Mouse (Mus musculus) adipocyte (in vitro differentiated cells): ENCODE measurements around the gene Apol8.
A peak's percentile ranks its signal among the peaks of the same experiment; 100 is the strongest.
"Not testable (repeated sequence)": the region's sequence is repeated elsewhere in the genome, so short reads cannot be mapped to it uniquely, and the experiment has no call there.

Source experiments
- DNase-seq: peaks from one replicate; pipeline ENCODE4 v3.0.0-alpha.2; 2016; ENCODE audit warnings: low spot score

Apol8 gene

DNA sequence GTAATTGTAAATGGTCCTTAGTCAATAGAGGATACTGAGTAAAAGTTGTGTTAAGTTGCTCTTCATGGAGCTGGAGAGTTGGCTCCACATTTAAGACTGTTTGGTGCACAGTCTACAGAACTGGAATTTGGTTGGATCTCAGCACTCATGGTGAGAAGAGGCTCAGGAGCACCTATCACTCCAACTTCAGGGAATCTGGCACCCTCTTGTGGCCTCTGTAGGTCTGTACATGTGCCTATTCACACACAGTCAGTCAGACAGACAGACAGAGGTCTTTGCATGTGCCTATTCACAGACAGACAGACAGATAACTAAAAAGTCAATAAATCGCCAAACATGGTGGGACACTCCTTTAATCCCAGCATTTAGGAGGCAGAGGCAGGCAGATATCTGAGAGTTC is 6.3 kb downstream of the Apol8 start:
- peak; percentile 66 for DNase-seq

DNA sequence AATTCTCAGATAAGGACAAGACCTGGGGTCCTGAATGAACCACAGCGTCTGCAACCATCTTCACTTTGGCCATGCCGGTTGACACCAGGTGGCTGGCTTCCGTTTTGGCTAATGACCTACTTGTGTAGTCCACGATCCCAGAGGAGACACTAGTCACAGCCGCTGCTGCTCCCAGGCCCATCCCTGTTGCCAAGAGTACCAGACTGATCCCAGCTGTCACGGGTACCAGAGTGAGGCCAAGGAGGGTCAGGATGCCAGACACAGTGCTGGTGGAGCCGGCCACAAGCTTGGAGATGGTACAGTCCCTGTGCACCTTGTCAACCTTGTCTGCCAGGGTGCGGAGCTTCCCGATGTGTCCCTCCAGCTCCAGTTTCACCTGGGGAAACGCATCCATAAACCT is 7.1 kb downstream of the Apol8 start:
- no peak for DNase-seq

DNA sequence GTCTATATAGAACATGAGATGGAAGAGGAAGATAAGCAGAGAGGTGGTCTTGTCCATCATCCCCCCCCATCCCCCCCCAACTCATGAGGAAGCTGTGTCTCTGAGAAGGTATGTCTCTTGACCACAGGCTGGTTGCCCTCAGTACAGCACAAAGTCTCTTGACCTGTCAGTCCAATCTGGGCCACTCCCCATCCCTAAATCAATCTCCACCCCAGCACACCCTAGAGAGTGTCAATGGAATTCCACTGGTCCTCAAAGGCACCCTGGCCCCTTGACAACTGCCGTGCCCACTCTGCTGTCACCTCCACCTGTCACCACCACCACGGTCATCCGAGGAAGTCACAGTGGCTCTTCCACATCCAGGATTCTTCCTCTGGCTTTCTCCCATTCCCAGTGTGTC is 8.4 kb downstream of the Apol8 start:
- no peak for DNase-seq

DNA sequence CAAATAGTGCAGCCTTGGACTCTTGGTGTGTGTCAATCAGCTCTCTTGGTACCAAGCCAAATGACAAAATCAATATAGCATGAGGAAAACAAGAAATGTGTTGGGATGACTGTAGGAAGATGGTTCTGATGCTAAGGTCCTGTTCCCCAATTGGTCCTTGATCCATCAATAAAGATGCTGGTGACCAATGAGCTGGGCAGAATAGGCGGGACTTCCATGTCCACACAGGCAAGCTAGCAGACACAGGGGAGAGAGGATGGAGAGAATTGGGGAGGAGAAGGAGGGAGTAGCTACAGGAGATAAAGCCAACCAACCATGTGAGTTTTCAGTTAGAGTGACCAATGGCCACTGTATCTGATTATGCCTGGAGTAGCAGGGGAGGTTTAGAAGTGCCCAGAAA is 10.5 kb downstream of the Apol8 start:
- DNase-seq, result no peak

DNA sequence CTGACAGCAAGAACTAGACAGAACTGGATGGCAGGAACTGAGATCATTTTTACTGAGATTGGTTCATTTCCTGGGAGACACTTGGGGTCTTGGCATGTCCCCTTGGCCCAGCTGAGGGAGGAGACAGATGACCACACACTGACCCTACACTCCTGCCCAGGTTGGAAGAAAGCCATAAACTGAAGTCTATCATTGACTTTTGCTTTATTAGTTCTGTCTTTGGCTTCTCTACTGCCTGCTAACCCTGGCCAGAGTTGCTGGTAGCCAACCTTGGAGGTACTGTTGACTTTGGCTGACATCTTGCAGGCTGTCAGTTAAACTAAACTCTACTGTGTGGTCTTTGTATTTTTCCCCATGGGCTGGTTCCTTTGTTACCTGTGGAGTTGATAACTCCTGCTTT is 11.7 kb downstream of the Apol8 start:
- DNase-seq, result peak; percentile 49

DNA sequence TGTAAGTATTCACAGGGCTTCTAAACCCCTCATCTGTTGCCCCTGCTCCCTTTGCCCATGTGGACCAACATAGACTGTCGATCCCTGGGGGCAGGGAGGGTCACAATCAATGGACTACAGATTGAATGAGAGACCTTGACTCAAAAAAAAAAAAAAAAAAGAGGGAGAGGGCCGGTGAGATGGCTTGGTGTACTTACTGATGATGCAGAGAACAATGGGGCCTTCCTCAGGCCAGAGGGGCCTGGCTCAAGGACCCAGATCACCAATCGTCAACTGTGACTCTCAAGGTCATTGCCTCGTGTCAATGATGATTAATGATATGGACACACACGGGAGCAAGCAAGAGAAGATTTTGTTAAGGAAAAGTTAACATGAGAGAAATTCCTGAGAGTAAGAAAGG is 12.2 kb downstream of the Apol8 start:
- no peak for DNase-seq

DNA sequence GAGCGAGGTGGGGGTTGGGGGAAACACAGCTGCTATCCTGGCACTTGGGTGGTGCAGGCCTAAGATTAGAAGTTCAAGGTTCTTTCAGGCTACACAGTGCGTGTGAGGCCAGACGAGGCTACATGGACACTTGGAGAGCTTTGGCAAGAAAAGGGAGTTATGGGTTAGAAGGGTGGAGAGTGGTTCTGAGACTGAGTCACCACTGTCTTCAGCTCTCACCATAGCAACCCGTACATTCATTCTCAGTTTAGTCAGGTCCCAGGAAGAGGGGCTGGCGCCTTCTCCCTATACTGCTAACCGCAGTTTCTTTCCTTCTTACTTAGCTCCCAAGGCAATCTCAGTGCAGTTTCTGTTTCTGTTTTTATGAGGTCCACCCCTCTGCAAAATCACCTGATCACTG is 15.2 kb downstream of the Apol8 start:
- not testable (repeated sequence) for DNase-seq

DNA sequence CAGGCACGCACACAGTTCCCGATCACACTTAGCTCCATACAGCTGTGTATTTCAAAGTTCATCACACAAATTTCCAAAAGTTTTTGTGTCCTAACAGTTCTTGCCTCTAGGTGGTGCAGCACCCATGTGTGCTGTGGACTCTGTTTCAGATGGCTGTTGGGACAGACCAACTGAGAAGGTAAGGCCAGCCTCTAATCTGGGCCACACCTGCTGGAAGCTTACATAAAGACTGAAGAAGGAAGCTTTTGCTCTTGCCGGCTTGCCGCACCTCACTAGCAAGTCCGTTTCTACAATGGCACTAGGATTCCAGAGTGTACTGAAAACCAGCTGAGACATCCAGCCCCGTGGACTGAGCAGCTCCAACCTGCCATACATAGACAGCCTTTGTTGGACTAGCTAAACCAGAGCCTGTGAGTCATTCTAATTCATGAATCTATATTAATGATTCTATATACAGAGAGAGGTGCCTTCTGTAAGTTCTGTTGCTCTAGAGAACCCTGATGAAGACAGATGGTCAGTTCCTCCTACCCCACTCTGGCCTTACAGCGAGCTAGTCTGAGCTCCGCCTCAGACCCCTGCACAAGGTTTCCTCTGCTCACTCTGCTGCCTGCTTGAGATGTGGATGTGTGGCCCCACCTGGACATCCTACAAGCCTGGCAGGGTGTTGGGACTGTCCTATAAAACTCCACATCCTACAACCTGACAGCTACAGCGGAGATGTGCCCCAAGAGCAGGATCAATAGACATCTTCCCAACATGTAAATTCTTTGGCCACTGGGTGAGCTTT is 16.1 kb downstream of the Apol8 start:
- peak; percentile 18 for DNase-seq

DNA sequence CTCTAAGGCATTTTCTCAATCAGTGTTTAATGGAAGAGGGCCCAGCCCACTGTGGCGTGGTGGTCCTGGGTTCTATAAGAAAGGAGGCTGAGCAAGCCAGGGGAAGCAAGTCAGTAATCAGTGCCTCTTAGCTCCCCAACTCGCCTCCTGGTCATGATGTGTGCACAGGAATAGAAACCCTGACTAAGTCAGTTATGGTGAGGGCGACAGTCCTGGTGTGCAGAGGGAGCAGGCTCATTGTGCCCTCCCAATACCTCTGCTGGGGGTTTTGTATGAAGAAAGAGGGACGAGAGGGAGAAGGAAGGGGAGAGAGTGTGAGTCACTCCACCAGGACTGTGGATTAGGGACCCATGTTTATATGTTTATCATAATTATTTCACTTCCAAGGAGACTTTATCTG is 22.9 kb downstream of the Apol8 start:
- not testable (repeated sequence) for DNase-seq

DNA sequence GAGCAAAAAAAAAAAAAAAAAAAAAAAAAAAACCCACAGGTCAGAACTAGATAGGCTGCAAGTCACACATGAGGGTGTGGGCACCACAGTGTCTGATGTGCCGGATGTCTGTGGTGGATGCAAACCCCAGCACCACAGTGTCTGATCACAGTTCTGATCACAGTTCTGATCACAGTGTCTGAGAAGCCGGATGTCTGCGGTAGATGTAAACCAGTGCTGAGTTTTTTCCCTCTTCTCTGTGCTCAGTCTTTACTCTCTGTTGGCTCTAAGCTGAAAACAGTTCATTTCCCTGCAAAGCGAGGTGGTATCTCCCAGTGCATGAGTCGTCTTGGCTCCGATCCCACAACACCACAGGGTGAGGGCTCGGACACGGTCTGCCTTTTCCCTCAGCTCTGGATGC is 23.4 kb downstream of the Apol8 start:
- not testable (repeated sequence) for DNase-seq

DNA sequence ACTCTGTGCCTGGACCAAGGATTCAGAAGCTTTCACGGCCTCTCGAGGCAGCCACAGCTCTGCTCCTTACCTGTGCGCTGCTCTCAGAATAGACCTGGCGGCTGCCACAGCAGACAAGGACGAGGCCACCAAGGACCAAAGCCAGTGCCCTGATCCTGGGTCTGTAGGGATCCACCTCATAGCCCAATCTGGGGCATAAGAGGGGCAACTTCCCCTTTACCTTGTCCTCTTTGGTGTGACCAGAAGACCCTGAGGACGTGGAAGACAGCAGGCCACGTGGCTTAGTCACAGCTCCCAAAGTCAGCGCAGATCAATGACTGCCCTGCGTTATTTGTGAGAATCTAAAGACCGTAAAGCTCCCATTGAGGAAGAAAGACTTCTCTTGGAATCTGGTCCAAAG is 24.0 kb downstream of the Apol8 start:
- DNase-seq, result not testable (repeated sequence)

DNA sequence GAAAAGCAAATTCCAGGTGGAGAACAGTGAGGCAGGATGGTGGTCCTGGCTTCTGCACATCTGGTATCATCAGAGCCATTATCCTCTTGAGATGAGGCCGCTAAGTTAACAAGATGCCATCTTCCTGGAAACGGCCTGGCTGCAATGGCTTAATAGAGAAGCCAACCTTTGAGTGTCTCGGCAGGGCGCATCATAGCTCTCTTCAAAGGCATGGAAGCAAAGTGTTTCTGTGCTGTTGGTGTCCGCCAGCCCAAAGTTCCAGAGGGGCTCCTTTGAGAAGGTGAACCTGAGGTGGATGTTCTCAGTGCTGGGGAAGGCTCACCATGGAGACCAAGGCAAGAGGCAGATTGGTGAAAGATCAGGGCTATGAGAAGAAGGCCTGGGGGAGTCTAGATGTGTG is 25.2 kb downstream of the Apol8 start:
- DNase-seq, result no peak

DNA sequence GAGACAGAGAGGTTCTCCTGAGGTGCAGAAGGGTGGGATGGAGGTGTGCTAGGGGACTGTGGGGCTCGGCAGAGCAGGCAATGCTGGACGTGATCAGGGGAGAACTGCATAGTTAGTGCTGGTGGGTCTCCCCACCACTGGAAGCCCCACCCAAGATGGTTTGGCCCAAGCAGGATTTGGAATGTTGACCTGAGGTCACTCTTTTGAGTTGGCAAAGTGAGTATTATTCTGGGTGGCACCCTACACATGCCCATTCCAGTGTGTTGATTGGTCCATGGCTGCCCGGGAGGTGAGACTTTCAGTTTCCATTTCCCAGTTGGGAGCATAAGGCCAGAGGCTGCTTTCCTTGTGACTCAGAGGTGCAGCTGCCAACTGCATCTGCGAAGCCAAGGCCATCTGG is 28.1 kb downstream of the Apol8 start, which contains the start of gene Apol9b:
Gene Apol9b, plus strand, starts transcription at position 301 of the 400 bp plus-strand sequence.
- DNase-seq, result not testable (repeated sequence)

DNA sequence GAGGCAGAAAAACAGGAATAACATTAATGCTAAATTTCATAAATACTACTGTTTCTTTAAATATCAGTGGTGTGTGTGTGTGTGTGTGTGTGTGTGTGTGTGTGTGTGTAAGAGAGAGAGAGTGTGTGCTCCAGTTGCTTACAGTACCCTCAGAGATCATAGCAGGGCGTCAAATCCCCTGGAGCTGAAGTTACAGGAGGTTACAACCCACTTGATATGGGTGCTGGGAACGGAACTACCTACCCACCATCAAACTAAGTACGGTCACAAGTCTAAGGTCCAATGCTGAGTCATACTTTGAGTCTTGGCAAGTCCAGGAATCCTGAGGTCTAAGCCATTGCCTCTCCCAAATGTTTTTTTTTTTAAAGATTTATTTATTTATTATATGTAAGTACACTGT is 29.1 kb downstream of the Apol8 start:
- not testable (repeated sequence) for DNase-seq

DNA sequence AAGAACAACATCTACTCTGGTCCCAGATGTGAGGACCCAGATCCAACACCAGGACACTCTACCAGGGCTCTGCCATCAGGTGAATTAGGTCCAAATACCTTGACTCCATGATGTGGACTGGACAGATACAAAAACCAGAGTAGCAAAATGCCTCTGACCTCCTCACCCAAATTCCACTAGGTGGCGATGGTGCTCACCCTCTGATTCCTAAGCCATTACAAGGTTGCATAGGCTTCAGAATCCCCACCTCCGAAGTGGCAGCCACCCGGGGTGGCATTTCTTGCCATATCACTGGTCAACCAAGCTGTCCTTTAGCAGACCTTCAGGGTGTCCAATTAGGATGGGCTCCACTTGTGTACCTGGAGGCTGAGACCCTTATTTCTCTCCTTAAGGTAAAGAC is 29.7 kb downstream of the Apol8 start:
- DNase-seq, result peak; percentile 25

DNA sequence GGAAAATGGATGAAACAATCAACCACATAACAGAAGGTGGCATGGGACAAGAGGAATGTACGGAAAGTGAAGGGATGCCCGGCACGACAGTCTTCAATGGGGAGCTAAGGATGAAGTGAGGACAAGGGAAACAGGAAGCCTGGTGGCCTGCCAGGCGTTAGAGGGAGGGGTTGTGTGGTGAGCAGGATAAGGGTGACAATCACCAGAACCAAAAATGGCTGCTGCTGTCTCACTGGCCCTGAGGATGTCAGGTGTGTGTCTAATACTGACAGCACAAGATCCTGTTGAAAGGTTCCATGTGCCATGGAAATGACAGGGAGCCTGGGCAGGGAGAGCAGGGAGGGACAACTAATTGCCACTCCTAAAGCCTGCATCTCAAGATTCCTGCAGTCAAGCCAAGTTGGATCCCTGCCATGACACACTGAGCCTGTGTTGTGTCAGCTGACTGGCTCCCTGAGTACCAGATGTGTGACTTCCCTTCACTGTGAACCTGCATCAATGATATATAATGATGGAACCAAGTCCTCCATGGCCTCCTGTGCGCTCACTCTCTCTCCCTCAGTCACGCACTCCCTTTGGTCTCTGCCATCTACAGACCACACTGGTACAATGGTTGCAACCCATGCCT is 31.3 kb downstream of the Apol8 start:
- peak; percentile 78 for DNase-seq

DNA sequence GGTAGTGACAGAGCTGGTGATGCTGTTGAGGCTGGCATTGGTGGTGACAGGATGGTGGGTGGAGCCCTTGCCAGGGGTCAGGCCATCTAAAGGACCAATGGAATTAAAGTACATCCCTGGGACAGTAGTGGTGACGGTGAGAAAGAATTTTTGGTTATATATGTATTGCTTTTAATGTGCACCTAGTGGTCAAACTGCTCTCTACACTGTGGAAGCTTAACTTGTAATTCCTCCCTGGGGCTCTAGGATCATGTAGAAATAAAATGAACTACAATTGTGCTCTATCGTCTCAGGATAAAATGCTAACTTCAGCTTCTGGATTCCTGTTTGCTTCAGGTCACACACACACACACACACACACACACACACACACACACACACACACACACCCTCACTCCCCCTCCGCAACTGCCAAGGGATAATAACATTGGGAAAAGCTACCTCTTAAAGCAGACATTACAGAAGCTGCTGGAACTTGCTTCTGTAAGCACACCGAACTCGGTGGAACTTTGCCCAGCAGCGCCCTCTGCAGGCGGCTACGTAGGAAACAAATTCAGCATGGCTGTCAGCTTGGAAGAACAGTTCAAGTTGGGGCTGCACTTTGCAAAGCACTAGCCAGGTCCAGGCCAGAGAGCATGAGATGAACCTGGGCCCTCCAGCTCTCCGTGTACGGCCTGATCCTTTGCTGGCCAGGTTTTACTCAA is 32.4 kb downstream of the Apol8 start:
- not testable (repeated sequence) for DNase-seq

DNA sequence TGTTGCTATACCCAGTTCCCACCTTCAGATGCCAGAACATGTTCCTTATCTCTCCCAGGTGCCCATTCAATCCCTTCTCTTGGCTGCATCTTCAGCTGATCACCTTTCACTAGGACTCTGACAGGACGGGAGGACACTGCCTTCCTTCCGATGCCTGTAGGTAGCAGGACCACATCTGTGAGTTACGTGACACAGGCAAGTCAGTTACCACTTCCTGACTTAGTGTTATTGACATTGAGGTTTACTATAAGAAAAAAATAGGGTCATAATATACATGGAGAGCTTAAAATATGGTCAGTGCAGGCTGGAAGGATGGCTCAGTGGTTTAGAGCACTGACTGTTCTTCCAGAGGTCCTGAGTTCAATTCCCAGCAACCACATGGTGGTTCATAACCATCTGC is 35.3 kb downstream of the Apol8 start:
- DNase-seq, result not testable (repeated sequence)

DNA sequence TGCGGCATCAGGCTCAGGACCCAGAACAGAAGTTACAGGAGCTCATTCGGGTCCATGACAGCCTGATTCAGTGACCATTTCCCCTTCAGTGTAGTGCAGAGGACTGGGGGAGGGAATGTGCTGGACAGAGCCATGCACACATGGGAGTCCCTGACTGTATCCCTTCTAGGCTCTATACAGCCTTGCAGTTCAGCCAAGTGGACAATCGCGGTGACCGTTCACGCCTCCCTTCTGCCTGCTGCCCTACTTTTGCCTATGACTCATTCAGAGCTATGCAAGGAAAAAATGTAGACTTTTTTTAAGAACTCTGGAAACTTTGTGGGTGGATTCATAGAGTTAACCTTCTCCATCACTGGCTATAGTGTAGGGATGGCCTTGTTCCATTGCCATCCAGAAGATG is 38.6 kb downstream of the Apol8 start:
- not testable (repeated sequence) for DNase-seq

DNA sequence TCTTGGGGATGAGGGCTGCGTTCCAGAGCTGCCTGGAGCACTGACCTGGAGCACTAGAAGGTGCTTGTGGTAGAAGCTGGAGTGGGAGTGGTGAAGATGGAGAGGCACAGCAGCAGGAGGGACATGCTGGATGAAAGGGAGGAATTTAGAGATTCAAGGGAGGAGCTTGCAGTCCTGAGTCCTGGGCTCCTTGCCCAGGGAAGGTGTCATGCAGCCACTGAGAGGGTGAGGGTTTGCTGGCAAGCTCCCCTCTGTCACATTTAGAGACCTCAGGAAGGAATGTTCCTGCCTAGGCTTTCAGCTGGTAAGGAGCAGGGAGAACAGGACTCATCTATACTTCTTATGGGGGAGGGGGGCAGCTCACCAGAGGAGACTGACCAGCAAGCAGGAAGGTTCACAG is 47.9 kb downstream of the Apol8 start:
- not testable (repeated sequence) for DNase-seq

DNA sequence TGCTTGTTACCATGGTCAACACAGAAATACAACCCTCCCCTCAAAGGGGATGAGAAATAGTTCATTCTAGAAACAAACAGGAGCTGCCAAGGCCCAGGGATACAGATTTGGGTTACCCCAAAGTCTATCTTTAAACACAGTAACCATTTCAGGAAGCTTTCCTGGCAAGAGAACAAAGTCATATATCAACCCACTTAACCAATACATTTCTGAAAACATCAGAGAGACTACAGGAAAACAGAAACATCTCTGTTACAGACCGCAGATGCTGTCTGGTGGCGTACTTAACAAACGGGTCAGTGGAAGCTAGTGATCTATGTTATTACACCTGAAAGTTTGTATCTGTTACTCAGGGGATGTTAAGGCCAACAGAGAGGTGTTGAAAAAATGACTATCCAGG is 51.5 kb downstream of the Apol8 start:
- not testable (repeated sequence) for DNase-seq

DNA sequence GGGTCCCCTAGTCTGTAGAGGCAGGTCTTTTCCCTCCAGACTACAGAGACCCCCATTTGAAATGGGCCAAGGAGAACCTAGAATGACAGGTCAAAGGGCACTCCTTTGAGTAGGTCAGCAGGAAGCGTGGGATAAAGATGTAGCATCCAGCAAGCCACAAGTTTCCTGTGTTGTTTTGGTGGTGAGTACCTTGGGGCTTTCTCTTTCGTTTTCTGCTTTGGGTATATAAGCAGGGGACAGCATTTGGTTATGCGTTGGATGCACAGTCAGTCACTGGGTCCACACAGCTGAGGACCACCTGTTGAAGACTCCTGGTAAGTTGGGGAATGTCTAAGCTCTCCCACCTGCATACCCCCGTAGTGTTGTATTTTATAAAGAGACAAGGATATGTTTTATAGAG is 58.1 kb downstream of the Apol8 start, which contains the start of gene Apol7e:
Gene Apol7e, plus strand, starts transcription at position 202 of the 400 bp plus-strand sequence.
- DNase-seq, result not testable (repeated sequence)
